Mouse (Mus musculus) embryonic facial prominence, embryonic 11.5 days (tissue): ENCODE measurements at regions not wholly inside any gene's neighbourhood (a gene's known extent, or its start where the extent isn't known, plus 50 kb on each side); places are given as distances from the start of the nearest gene placed in this dataset.

Experiments
- ATAC-seq: fragments of 200-750 bp; cut with Nextera tagmentation; replicated peaks from 2 replicates; pipeline ENCODE4 v1.8.0; 2017; ENCODE audit warnings: low read depth; ENCODE audit not compliant: insufficient number of reproducible peaks, low FRiP score, low TSS enrichment
- DNase-seq: peaks from one replicate; pipeline ENCODE4 v3.0.0-alpha.2; 2015; ENCODE audit warnings: low spot score
- H3K27ac ChIP-seq: fragments of 300-500 bp; sonication (generic); replicated peaks from 2 replicates; pipeline ENCODE4 v1.5.1; 2014; ENCODE audit warnings: mild to moderate bottlenecking, low read depth, low read length, control low read depth
- H3K27me3 ChIP-seq: fragments of 300-500 bp; sonication (generic); 2 replicates; pipeline ENCODE4 v1.6.1; 2014; ENCODE audit warnings: mild to moderate bottlenecking, low read length, moderate library complexity, mixed read lengths; ENCODE audit not compliant: control insufficient read depth, insufficient read depth
- H3K36me3 ChIP-seq: fragments of 300-500 bp; sonication (generic); replicated peaks from 2 replicates; pipeline ENCODE4 v1.6.1; 2014; ENCODE audit warnings: low read depth, mild to moderate bottlenecking, low read length, moderate library complexity, mixed read lengths; ENCODE audit not compliant: control insufficient read depth, insufficient read depth
- H3K4me1 ChIP-seq: fragments of 300-500 bp; sonication (generic); 2 replicates; pipeline ENCODE4 v1.6.1; 2014; ENCODE audit warnings: low read length, mixed read lengths; ENCODE audit not compliant: control insufficient read depth, insufficient read depth
- H3K4me2 ChIP-seq: fragments of 300-500 bp; sonication (generic); 2 replicates; pipeline ENCODE4 v1.6.1; 2014; ENCODE audit warnings: low read depth, mild to moderate bottlenecking, control low read depth, low read length, moderate library complexity
- H3K4me3 ChIP-seq: fragments of 300-500 bp; sonication (generic); 2 replicates; pipeline ENCODE4 v1.5.1; 2014; ENCODE audit warnings: low read depth, low read length, control low read depth
- H3K9ac ChIP-seq: fragments of 300-500 bp; sonication (generic); replicated peaks from 2 replicates; pipeline ENCODE4 v1.6.1; 2014; ENCODE audit warnings: mild to moderate bottlenecking, control low read depth, low read length
- H3K9me3 ChIP-seq: fragments of 300-500 bp; sonication (generic); replicated peaks from 2 replicates; pipeline ENCODE4 v1.6.1; 2016; ENCODE audit warnings: mild to moderate bottlenecking, low read length, inconsistent platforms, mixed read lengths; ENCODE audit not compliant: control insufficient read depth
- WGBS: fragments of 180-500 bp; shearing (Covaris S2); extraction: QIAGEN DNeasy Blood & Tissue Kit; methylation state at CpG from one replicate; pipeline ENCODE4 v1.1.7; 2014; 5-methylcytosine and 5-hydroxymethylcytosine counted together

GRCm38 (mm10) chr10:92593947-92594460 lies 128.2 kb downstream of the Nedd1 start:
- no peaks in the 10 kb centered on the region for H3K4me1 ChIP-seq
- WGBS = 39% methylated on average over 7 of the region's 7 CpGs
- H3K9ac ChIP-seq = no peak overlapping the region
- no peaks in the 10 kb centered on the region for H3K27me3 ChIP-seq
- no peaks in the 10 kb centered on the region for H3K9me3 ChIP-seq
- no peak for DNase-seq
- no peak for ATAC-seq
- H3K4me3 ChIP-seq = no peak overlapping the region
- no peak overlapping the region for H3K27ac ChIP-seq
- no peak overlapping the region for H3K4me2 ChIP-seq
- no peaks in the 10 kb centered on the region for H3K36me3 ChIP-seq

GRCm38 (mm10) chr10:92578872-92579271 lies 143.3 kb downstream of the Nedd1 start:
- no peaks in the 10 kb centered on the region for H3K9me3 ChIP-seq
- H3K4me1 ChIP-seq = no peaks in the 10 kb centered on the region

GRCm38 (mm10) chr10:92570496-92570895 lies 151.7 kb downstream of the Nedd1 start:
- no peaks in the 10 kb centered on the region for H3K36me3 ChIP-seq
- H3K9ac ChIP-seq = no peak overlapping the region
- H3K9me3 ChIP-seq = no peaks in the 10 kb centered on the region
- H3K4me2 ChIP-seq = no peak overlapping the region
- ATAC-seq (no peak), DNase-seq (no peak)
- H3K4me3 ChIP-seq = no peak overlapping the region
- no peaks in the 10 kb centered on the region for H3K4me1 ChIP-seq
- no peak overlapping the region for H3K27ac ChIP-seq
- H3K27me3 ChIP-seq = no peaks in the 10 kb centered on the region

More at GRCm38 (mm10) chr10:92578872-92579271, 143.3 kb downstream of the Nedd1 start:
- Histone ChIP-seq H3K4me3 (no peak overlapping the region), H3K27me3 (no peaks in the 10 kb centered on the region), H3K9ac (no peak overlapping the region), H3K4me2 (no peak overlapping the region), H3K27ac (no peak overlapping the region), H3K36me3 (no peaks in the 10 kb centered on the region)
- ATAC-seq (no peak), DNase-seq (no peak)
- 91% methylated on average over 2 of the region's 2 CpGs for WGBS

GRCm38 (mm10) chr10:92557463-92557862 lies 164.8 kb downstream of the Nedd1 start:
- Histone ChIP-seq H3K27ac (peak overlapping the region; percentile 15; the same call in 1 of the 2 replicates), H3K4me3 (no peak overlapping the region), H3K36me3 (no peaks in the 10 kb centered on the region), H3K9me3 (no peaks in the 10 kb centered on the region), H3K9ac (no peak overlapping the region), H3K27me3 (no peaks in the 10 kb centered on the region), H3K4me1 (no peaks in the 10 kb centered on the region), H3K4me2 (no peak overlapping the region)
- DNase-seq (no peak), ATAC-seq (no peak)
- WGBS = 25% methylated on average over 4 of the region's 4 CpGs

- ATAC-seq = peak; percentile 81
- Histone ChIP-seq H3K36me3 (no peaks in the 10 kb centered on the region), H3K4me3 (no peak overlapping the region), H3K4me1 (no peaks in the 10 kb centered on the region), H3K27ac (peak overlapping the region; percentile 16), H3K9me3 (no peaks in the 10 kb centered on the region), H3K4me2 (no peak overlapping the region), H3K9ac (no peak overlapping the region), H3K27me3 (no peaks in the 10 kb centered on the region)
- WGBS = 9% methylated on average over 8 of the region's 8 CpGs
- peak; percentile 81 for DNase-seq
These were observed 165.4 kb downstream of the Nedd1 start for GRCm38 (mm10) chr10:92556526-92557422.

GRCm38 (mm10) chr10:92555727-92556525 lies 166.3 kb downstream of the Nedd1 start:
- peak overlapping the region; percentile 16; the same call in 1 of the 2 replicates for H3K27ac ChIP-seq
- ATAC-seq (no peak), DNase-seq (no peak)
- H3K4me1 ChIP-seq = no peaks in the 10 kb centered on the region
- H3K4me3 ChIP-seq = no peak overlapping the region
- WGBS = 30% methylated on average over 13 of the region's 13 CpGs
- H3K9ac ChIP-seq = no peak overlapping the region
- no peak overlapping the region for H3K4me2 ChIP-seq
- no peaks in the 10 kb centered on the region for H3K36me3 ChIP-seq
- no peaks in the 10 kb centered on the region for H3K9me3 ChIP-seq
- H3K27me3 ChIP-seq = no peaks in the 10 kb centered on the region

- Histone ChIP-seq H3K9me3 (no peaks in the 10 kb centered on the region), H3K36me3 (no peaks in the 10 kb centered on the region), H3K9ac (no peak overlapping the region), H3K27ac (no peak overlapping the region), H3K4me1 (no peaks in the 10 kb centered on the region), H3K4me2 (no peak overlapping the region), H3K27me3 (no peaks in the 10 kb centered on the region), H3K4me3 (no peak overlapping the region)
- DNase-seq = no peak
- 88% methylated on average over 3 of the region's 3 CpGs for WGBS
- no peak for ATAC-seq
These were observed 168.3 kb downstream of the Nedd1 start for GRCm38 (mm10) chr10:92553966-92554365.
